Mouse (Mus musculus): ENCODE measurements around the gene Defb46. TPM values are rescaled to one million over a fixed set of nuclear protein-coding genes. Genes with fewer than 3 reads are reported as not detected.

The Defb46 gene
- not detected in 2 replicates for total RNA-seq (2015; ENCODE audit: low replicate concordance)
- total RNA-seq (2017; ENCODE audit: low replicate concordance): not detected in 2 replicates

DNA sequence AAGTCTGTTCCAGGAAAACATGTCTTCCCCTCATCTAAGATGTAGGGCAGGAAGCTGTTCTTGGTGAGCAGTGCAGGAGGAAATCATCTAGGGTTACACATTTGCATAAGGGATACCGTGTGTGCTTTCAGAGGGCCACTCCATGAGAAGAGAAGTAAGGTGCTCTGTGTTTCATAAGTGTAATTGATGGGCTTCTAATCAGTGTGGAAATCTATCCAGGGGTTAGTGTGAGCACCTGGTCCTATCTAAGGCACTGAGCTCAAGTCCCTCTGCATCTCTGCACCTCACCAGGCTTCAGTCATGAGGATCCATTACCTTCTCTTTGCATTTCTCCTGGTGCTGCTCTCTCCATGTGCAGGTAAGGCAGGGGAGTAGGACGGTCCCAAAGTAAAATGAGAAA, at the start of gene Defb46:
Gene Defb46 (plus strand): TSS at position 301 of the 400 bp plus-strand sequence.
- ATAC-seq (replicated peaks; ENCODE audit: low FRiP score, poor library complexity, severe bottlenecking): no peak

DNA sequence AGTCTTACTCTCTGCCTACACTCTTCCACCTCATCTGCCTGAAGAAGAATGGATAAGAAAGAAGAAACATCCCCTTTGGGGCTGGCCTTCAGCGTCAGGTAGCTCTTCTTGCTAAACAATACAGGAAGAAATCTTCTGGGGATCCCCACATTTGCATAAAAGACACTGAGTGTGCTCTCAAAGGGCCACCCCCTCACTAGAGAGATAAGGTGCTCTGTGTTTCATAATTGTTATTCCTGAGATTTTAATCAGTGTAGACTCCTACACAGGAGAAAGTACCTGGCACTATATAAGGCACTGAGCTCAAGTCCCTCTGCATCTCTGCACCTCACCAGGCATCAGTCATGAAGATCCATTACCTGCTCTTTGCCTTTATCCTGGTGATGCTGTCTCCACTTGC, 14.6 kb upstream of the Defb46 start, which contains the start of gene Defb6:
Gene Defb6 (plus strand): TSS at position 318 of the 400 bp plus-strand sequence.
- ATAC-seq (replicated peaks; ENCODE audit: low FRiP score, poor library complexity, severe bottlenecking): no peak

DNA sequence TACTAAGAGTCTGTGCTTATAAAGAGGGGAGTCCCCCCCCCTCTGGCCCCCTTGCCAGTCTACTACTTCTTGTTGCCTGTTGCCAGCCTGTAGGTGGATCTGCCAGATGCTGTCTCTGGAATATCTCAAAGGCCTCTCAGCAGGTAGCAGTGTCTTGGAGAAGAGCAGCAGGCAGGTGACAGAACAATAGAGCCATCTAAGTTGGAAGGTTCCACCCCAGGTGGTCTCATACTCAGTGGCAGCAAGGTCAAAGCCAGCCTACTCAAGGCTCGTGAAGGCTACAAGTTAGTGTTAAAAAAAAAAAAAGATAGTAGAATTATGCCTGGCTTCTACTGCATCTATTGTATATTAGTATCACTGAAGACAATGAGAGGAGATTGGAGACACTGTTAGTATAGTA, 1.6 kb upstream of the Defb46 start:
- no peak for ATAC-seq (replicated peaks; ENCODE audit: low FRiP score, poor library complexity, severe bottlenecking)

DNA sequence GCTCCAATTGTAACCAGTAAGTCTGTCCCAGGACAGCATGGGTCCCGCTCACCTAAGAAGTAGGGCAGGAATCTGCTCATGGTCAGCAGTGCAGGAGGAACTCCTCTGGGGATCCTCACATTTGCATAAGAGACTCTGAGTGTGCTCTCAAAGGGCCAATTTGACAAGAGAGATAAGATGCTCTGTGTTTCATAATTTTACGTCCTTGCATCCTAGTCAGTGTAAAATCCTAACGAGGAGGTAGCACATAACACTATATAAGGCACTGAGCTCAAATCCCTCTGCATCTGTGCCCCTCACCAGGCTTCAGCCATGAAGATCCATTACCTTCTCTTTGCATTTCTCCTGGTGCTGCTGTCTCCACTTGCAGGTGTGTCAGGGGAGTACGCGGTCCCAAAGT, 7.6 kb downstream of the Defb46 start, which contains the start of gene Defb5:
Gene Defb5 (plus strand): TSS at position 301 of the 400 bp plus-strand sequence.
- no peak for ATAC-seq (replicated peaks; ENCODE audit: low FRiP score, poor library complexity, severe bottlenecking)

DNA sequence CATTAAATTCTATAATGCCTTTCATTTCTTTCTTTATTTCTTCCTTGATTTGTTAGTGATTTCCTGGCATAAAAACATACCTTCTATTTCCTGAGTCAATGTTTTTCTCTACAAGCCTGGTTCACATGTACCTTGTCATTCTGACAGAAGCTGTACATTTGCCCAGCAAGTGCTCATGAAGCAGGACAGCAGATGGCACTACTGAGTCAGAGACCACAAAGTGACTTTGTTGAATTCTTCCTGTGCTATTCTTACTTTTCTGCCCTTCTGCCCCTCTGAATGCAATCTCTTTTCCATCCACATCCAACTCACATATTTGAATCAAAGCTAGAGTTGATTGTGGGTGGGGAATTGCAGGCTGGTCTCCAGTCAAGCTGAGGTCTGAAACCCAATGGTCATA, 18.4 kb downstream of the Defb46 start:
- ATAC-seq (replicated peaks; ENCODE audit: low FRiP score, poor library complexity, severe bottlenecking): no peak

DNA sequence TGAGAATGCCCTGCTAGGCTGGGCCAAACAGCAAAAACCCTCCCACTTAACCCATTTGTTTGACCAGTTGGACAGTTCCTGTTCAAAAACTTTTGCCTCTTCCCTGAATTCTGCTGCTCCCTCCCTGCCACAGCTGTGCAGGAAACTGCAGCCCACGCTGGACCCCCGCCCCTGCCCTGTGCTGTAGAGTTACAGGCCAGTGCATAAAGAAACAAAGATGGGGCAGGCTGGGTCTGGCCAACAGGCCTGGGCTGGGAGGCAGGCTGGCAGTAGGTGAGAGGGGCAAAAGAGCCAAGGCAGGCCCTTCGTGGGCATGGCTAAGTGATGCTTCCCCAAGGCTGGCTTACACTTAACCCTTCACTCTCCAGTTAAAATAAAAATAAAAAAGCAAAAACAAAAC, 20.0 kb downstream of the Defb46 start:
- no peak for ATAC-seq (replicated peaks; ENCODE audit: low FRiP score, poor library complexity, severe bottlenecking)

Other genes starting within 250 kb of the Defb46 start
- gene Defb37, start 248.9 kb upstream of the Defb46 start, total RNA-seq (2015; ENCODE audit: low replicate concordance): not detected in 2 replicates
- gene Defb37, start 248.9 kb upstream of the Defb46 start, total RNA-seq (2017; ENCODE audit: low replicate concordance): not detected in 2 replicates
- not detected in 2 replicates for gene Defb38, start 213.3 kb upstream of the Defb46 start, total RNA-seq (2015; ENCODE audit: low replicate concordance)
- gene Defb38, start 213.3 kb upstream of the Defb46 start, total RNA-seq (2017; ENCODE audit: low replicate concordance): not detected in 2 replicates
- gene Defb39, start 175.1 kb upstream of the Defb46 start, total RNA-seq (2015; ENCODE audit: low replicate concordance): not detected in 2 replicates
- gene Defb39, start 175.1 kb upstream of the Defb46 start, total RNA-seq (2017; ENCODE audit: low replicate concordance): not detected in 2 replicates
- not detected in 2 replicates for gene Defb12, start 125.1 kb upstream of the Defb46 start, total RNA-seq (2015; ENCODE audit: low replicate concordance)
- gene Defb12, start 125.1 kb upstream of the Defb46 start, total RNA-seq (2017; ENCODE audit: low replicate concordance): not detected in 2 replicates
- gene Defb34, start 116.2 kb upstream of the Defb46 start, total RNA-seq (2015; ENCODE audit: low replicate concordance): not detected in 2 replicates
- gene Defb34, start 116.2 kb upstream of the Defb46 start, total RNA-seq (2017; ENCODE audit: low replicate concordance): not detected in 2 replicates
- not detected in 2 replicates for gene Gm45826, start 99.1 kb upstream of the Defb46 start, total RNA-seq (2015; ENCODE audit: low replicate concordance)
- gene Gm45826, start 99.1 kb upstream of the Defb46 start, total RNA-seq (2017; ENCODE audit: low replicate concordance): not detected in 2 replicates
- gene Defb14, start 45.6 kb upstream of the Defb46 start, total RNA-seq (2015; ENCODE audit: low replicate concordance): not detected in 2 replicates
- not detected in 2 replicates for gene Defb14, start 45.6 kb upstream of the Defb46 start, total RNA-seq (2017; ENCODE audit: low replicate concordance)
- gene Defb4, start 41.2 kb upstream of the Defb46 start, total RNA-seq (2015; ENCODE audit: low replicate concordance): not detected in 2 replicates
- not detected in 2 replicates for gene Defb4, start 41.2 kb upstream of the Defb46 start, total RNA-seq (2017; ENCODE audit: low replicate concordance)
- gene Defb6, start 14.4 kb upstream of the Defb46 start, total RNA-seq (2015; ENCODE audit: low replicate concordance): not detected in 2 replicates
- gene Defb6, start 14.4 kb upstream of the Defb46 start, total RNA-seq (2017; ENCODE audit: low replicate concordance): not detected in 2 replicates
- not detected in 2 replicates for gene Defb5, start 7.7 kb downstream of the Defb46 start, total RNA-seq (2015; ENCODE audit: low replicate concordance)
- not detected in 2 replicates for gene Defb5, start 7.7 kb downstream of the Defb46 start, total RNA-seq (2017; ENCODE audit: low replicate concordance)
- not detected in 2 replicates for gene Defb3, start 53.4 kb downstream of the Defb46 start, total RNA-seq (2015; ENCODE audit: low replicate concordance)
- not detected in 2 replicates for gene Defb3, start 53.4 kb downstream of the Defb46 start, total RNA-seq (2017; ENCODE audit: low replicate concordance)
- not detected in 2 replicates for gene Defb8, start 207.7 kb downstream of the Defb46 start, total RNA-seq (2015; ENCODE audit: low replicate concordance)
- gene Defb8, start 207.7 kb downstream of the Defb46 start, total RNA-seq (2017; ENCODE audit: low replicate concordance): not detected in 2 replicates